Mouse (Mus musculus) left cerebral cortex, postnatal 4 days (tissue): ENCODE results near the gene Hoxb8. TPM values are rescaled to one million over a fixed set of nuclear protein-coding genes. Genes with fewer than 3 reads are reported as not detected.

Experiments used
- DNase-seq: peaks from one replicate; pipeline ENCODE4 v3.0.0-alpha.2; 2022
- intact Hi-C: fragments of 180-260 bp; cut with DNase I; formaldehyde crosslinking; loops from one replicate; pipeline ENCODE4 v1.15.1; 2025
- total RNA-seq, 2 experiments: library from RNA; stranded (reverse); gene quantifications; 2 replicates each; pipeline ENCODE4 v1.2.3; 2021

The Hoxb8 gene
- total RNA-seq, 2 experiments from 2014 or later, result not detected

DNA sequence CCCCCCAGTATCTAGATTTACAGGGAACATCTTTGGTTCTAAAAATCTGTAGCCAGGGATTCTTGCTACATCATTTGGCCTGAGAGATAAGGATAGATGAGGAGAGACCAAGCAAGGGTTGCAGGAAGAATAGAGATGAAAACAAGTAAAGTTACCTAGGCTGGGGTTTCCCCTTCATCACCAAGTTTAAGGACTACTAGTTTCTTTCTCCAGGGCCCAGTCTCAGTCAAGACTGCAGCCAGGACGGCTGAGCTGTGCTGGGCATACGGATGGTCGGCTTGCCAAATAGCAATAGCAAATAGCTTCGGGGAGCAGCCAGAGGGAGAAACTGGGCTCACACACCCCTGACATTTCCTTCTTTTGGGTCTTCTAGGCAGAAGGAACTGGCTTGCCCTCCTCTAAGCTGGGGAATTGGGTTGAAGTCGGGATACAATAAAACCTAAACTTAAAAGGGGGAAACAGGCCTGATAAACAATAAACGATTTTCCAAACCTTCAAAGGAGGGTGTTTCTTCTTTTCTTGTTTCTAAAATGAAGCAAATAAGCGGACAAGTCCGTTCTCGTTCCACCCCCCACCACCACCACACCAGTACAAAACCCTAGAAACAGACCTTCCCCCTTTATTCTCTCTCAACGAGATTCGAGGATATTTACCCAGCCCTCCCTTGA, 16.4 kb downstream of the Hoxb8 start:
- intact Hi-C loops, result no loop called here
- no peak for DNase-seq

DNA sequence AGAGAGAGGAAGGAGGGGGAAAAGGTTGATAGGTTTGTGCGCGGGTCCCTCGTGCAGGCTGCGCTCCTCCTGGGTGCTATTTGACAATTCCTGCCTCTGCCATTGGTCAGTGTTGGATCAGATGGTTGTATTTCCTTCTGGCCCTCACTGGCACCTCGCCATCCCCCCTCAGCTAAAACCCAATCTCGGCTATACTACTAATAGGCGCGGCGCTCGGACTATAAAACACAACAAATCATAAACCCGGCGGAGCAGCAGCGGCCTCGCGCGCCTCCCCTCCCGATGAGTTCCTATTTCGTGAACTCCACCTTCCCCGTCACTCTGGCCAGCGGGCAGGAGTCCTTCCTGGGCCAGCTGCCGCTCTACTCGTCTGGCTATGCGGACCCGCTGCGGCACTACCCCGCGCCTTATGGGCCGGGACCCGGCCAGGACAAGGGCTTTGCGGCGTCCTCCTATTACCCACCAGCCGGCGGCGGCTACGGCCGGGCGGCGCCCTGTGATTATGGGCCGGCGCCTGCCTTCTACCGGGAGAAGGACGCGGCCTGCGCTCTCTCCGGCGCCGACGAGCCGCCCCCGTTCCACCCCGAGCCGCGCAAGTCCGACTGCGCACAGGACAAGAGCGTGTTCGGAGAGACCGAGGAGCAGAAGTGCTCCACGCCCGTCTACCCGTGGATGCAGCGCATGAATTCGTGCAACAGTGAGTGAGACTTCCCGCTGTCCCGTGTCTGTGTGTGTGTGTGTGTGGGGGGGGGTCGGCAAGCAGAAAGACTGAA, 17.4 kb downstream of the Hoxb8 start:
- intact Hi-C loops, result no loop called here
- DNase-seq, result no peak

DNA sequence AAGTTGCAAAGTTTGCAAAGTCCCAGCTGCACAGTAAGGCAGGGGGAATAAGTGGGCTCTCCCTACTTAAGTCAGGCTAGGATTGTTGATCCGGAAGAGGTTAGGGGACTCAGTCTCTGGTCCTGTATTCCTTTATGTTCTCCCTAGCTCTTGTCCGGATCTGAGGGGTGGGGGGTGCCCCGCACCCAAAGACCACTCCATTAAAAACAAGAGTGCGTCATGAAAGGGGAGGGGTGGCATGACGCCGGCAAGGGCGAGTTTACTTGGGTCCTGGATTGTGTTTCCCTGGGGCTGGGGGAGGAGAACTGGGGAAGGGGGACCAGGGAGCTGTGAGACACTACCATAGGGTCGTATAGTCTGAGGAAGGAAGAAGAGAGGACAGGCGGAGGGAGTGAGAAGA, 18.1 kb downstream of the Hoxb8 start:
- no peak for DNase-seq
- intact Hi-C loops, result loop anchor here (10.0 kb wide), 1 partner anchor 375 kb away; no protein-coding TSS in a partner anchor

DNA sequence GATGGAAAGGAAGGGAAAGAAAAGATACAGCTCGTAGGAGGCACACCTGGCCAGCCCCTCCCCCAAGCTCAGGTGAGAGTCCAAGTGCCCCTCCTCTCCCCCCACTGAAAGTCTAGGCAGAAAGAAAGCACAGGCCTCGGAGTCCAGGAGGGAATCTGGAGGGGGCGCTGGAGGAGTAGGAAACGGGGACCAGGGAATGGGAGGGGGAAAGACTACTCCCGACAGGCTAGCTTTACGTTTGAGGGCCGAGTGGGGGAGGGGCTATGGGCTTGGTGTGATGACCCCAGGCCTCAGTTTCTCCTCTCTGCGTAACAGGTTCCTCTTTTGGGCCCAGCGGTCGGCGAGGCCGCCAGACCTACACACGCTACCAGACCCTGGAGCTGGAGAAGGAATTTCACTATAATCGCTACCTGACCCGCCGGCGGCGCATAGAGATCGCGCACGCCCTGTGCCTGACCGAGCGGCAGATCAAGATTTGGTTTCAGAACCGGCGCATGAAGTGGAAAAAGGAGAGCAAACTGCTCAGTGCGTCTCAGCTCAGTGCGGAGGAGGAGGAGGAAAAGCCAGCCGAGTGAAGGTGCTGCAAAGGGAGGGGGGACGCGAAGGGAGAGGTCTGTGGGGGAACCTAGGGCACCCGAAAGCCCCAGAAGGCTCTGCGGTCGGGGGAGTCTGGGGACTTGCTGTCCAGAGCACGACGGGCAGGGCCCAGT, 18.8 kb downstream of the Hoxb8 start:
- no peak for DNase-seq
- intact Hi-C loops, result loop anchor here (10.0 kb wide), 1 partner anchor 374 kb away; no protein-coding TSS in a partner anchor

DNA sequence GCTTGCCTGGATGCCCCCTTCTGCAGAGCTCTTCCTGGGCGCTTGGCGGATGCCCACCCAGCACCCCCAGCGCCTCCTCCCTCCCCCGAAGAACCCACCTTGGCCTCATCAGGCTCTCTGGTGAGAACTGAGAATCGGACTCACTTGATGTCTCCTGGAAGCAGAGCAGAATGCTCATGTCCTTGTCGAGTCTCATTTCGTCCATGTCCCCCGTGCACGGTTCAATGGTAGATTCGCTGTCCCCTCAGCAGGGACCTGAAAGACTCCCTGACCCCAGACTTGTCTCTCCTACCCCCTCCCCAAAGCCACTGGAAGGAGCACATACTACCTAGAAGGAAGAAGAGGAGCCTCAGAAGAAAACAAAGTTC, 19.3 kb downstream of the Hoxb8 start:
- no peak for DNase-seq
- intact Hi-C loops, result loop anchor here (10.0 kb wide), 1 partner anchor 374 kb away; no protein-coding TSS in a partner anchor

DNA sequence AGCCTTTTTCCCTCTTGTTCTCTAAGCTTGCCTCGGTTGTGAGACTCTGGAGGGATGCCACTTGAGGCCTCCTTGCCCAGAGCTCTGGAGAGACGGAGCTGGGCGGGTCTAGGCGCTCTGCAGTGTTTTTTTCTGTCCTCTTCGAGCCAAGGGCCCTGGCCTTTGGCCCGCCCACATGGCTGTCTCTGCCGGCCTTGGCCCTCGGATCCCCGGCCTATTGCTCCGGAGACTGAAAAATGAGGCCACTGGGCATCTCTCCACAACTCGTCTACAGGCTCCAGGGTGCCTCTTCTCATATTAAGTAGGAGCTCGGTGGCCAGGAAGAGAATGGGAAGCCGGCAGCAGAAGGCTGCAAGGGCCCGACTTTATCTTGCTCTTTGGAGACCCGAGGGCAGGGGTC, 20.1 kb downstream of the Hoxb8 start:
- intact Hi-C loops, result loop anchor here (10.0 kb wide), 1 partner anchor 373 kb away; no protein-coding TSS in a partner anchor

DNA sequence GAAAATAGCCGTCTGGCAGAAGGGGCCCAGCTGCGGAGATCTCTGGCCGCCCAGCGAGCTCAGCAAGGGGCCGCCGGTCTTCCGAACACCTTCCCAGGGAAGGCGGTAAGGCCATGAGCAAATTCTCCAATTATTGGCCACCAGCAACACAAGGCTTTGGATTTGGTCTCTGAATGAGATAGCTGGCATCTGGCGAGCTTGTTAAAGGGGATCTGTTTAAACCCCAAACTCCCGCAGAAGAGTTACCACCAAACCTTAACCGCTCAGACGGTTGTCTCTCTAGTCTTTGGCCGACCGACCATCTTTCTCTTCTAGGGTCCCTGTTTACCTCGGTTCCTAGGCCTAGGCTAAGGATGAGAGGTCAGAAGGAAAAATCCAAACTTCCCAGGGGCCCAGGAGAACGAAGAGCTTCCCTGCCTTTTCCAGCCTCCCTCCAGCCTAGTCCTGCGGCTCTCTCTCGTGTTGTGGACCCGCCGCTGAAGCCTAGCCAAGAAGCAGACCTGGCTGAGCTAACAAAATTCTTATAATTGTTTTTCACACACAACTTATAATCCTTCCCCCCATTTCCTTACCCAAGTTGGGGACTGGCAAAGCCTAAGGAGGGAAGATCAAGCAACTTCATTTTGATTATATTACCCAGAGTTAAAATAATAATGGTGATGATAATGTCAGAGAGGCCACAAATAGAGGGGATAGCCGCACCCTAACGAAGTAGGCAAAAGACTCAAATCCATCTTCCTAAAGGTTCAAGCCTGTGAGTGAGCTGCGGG, 20.9 kb downstream of the Hoxb8 start:
- no peak for DNase-seq
- intact Hi-C loops, result loop anchor here (10.0 kb wide), 1 partner anchor 372 kb away; no protein-coding TSS in a partner anchor

More for the DNA sequence above, 20.1 kb downstream of the Hoxb8 start:
- DNase-seq, result no peak

DNA sequence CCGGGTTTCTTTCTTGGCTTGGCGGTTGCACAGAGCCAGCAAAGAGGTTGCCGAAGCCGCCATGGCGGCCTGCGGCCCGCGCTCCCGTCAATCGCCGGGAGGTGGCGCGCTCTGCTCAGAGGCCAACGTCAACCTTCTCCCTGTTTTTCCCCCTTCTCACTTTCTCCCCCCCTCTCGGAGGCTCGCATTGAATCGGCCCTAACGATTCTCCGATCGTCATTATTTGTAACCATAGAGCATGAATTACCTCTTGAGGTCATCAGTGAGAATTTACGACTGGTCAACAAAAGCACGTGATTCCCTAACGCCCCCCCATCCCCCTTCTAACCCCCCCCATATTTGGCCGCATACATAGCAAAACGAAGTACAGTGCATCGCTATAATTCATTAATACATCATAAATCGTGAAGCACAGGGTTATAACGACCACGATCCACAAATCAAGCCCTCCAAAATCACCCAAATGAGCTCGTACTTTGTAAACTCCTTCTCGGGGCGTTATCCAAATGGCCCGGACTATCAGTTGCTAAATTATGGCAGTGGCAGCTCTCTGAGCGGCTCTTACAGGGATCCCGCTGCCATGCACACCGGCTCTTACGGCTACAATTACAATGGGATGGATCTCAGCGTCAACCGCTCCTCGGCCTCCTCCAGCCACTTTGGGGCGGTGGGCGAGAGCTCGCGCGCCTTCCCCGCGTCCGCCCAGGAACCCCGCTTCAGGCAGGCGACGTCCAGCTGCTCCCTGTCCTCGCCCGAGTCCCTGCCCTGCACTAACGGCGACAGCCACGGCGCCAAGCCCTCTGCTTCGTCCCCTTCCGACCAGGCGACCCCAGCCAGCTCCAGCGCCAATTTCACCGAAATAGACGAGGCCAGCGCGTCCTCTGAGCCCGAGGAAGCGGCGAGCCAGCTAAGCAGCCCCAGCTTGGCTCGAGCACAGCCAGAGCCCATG, 21.7 kb downstream of the Hoxb8 start, which contains the start of gene Hoxb5:
Gene Hoxb5 (plus strand): TSS at position 186 of the 949 bp plus-strand sequence.
- intact Hi-C loops, result loop anchor here (10.0 kb wide), 1 partner anchor 371 kb away; no protein-coding TSS in a partner anchor
- DNase-seq, result peak; percentile 74

DNA sequence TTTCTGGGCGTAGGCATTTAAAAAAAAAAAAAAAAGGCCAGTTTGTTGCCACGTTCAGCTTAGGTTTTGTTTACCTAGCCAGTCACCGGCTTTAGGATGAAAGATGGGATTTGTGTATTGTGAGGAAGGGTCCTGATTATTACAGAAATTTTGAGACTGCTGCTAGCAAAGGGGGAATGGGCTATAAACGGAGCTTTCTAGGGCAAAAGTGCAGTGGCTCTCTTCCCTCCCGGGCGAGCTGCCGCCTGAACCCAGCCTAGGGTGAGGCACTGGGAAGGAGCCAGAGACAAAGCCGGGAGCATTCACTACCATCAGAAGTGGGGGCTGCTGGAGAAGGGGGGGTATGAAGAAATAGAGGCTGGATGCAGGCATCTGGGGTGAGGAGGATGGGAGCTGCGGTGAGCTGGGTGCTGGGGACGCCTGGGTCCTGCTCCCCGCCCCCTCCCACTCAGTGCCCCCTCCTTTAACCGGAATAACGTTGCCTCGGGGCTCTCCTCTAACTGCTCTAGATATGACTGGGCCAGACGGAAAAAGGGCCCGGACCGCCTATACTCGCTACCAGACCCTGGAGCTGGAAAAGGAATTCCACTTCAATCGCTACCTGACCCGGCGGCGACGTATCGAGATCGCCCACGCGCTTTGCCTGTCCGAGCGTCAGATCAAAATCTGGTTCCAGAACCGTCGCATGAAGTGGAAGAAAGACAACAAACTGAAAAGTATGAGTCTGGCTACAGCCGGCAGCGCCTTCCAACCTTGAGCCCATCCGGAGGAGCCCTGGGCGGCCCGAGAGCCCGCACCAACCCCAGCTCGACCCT, 22.9 kb downstream of the Hoxb8 start:
- intact Hi-C loops, result loop anchor here (5.0 to 10.0 kb wide), 2 partner anchors 233 to 370 kb away; no protein-coding TSS in a partner anchor
- DNase-seq, result no peak

DNA sequence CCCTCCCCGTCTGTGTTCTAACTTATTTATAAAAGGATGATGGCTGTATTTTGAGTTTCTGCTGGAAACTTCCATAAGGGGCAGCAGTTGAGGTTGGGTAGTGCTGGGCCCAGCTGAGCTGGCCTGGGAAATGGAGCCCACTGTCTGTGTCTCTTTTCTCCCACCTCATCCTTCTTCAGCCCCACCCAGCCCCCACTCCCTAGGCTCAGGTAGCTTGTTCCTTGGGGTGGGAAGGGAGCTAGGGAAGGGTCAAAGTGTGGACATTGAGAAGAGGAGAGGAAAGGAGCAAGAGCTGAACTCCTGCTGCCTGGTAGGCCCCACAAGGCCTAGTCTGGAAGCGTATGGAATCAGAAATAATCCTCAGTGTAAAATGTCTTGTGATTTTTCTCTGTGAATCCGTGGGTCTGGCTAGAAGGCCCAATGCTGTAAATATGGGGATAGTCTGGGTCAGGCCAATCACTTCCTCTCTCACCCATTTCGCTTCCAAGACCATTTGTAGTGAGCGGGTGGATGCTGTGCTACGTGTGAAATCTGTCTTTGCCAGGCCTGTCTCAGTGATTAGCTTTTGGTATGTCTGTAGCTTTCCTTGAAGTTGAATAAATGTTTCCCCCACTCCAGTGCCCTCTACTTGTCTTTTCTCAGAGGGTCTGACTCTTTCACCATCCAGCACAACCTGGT, 23.9 kb downstream of the Hoxb8 start:
- intact Hi-C loops, result loop anchor here (5.0 to 10.0 kb wide), 2 partner anchors 232 to 369 kb away; no protein-coding TSS in a partner anchor
- no peak for DNase-seq

DNA sequence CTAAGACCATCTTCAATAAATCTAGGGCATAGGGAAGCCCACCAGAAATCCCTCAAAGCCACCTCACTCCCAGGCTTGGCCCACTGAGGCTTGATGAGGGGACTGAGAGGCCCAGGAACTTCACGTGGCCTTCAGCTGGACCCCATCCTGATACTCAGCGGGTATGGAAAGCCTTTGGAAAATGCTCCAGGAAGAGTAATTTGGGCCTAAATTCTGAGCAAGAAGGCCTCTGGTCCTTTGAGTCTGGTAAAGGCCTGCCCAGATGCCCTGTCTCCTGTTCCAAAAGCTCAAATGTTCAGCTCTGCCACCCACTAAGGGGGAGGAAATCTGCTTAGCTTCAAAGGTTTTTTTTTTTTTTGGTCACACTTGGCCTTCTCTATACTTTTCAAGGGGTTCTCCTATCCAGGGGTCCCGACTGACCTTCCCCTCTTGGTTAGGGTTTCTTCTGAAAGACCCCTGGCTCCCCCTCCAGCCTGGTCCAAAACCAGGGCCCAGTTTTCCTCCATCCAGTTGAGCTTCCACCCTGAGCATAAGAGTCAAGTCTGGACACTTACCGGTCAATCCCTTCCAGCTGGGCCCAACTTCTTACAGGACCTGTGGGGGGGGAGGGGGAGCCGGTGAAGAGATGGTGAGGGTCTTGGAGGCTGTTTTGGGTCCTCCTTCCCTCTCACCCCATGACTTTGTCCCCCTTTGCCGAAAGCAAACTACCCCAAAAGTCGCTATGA, 24.6 kb downstream of the Hoxb8 start:
- intact Hi-C loops, result loop anchor here (5.0 to 10.0 kb wide), 2 partner anchors 231 to 368 kb away; no protein-coding TSS in a partner anchor
- no peak for DNase-seq

DNA sequence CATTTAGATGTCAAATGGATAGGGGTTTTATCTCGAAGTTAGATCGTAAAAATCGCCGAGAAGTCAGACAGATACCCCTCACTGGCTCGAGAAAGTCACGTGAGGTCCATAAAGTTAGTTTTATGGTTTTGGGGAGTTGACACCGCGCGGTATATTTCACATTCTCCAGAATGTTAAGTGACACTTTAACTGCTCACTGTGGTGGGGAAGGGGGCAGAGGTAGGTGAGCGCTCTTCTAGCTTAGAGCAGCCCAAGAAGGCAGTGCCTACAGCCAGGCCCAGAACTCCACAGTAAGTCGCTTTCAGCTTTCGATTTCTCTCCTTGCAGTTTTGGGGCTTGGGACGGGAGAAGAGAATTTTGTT, 25.2 kb downstream of the Hoxb8 start:
- intact Hi-C loops, result loop anchor here (5.0 to 10.0 kb wide), 2 partner anchors 230 to 368 kb away; no protein-coding TSS in a partner anchor
- no peak for DNase-seq

DNA sequence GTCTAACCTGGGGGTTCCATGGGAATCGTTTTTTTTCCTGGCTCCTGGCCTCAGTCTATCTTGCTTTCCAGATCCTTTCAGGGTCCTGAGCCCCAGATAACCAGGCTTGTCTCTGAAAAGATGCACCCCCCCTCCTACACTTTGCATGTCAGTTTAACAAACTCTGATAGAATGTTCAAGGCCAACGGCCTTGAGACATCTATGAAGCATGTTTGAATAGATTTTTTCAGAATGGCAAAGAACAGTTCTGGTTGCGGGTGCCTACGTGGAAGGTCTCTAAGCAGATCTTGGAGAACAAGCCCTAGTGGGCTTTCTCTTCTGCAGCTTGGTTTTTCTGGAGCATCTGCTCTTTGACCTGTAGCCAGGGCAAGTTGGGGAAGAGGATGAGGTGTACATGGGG, 27.1 kb downstream of the Hoxb8 start:
- intact Hi-C loops, result loop anchor here (5.0 to 10.0 kb wide), 2 partner anchors 229 to 366 kb away; no protein-coding TSS in a partner anchor
- DNase-seq, result no peak

DNA sequence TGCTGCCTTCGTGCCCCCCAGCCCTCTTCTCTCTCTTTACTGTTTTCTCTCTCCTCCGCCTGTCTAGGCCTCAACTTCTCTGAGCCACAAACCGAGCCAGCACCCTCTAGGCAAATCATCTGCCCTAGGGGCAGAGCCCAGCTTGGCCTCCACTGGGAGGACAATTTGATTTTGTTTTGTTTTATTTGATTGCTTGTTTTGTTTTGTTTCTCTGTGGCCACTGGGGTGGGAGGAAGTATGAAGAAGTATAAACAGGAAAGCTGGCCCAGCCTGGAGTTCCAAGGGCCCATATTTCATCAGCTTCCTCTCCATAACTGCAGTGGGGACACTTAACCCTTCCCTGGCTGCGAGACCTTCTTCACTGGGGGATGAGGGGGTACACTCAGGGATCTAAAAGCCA, 27.6 kb downstream of the Hoxb8 start:
- DNase-seq, result no peak
- intact Hi-C loops, result loop anchor here (5.0 to 10.0 kb wide), 2 partner anchors 228 to 366 kb away; no protein-coding TSS in a partner anchor

DNA sequence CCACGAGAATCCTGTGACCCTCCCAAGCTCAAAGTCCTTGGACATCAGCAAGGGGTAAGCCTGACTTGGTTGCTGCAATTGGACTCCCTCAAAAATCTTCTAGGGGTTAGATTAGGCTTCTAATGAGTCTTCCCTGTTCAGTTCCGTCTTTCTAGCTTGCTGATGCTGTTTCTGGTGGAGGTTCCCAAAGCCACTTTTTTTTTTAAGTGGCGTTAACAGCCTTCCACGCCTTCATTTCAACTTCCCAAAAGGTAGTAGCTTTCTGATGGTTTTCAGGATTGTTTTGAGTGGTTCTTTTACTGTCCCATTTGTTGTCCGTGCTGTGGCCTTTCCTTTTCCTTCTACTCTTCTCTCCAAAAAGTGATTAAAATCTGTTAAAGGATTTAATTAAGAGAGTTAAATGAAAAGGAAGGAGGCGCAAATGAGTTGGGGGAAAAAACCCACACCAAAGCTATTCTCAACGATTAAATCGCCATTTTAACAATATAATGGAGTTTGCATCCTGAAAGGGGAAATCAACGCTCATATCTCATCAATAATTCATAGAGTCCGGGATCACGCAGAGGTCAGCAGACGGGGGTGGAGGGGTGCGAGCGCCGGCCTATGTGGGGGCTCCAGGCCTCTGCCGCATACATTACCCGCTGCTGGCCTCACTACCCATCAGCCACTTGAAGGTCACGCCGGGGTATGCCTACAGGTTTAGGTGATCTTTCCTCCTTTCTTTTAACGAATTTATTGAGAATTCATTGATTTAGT, 28.7 kb downstream of the Hoxb8 start:
- no peak for DNase-seq
- intact Hi-C loops, result loop anchor here (5.0 kb wide), 2 partner anchors 242 to 312 kb away; no protein-coding TSS in a partner anchor

DNA sequence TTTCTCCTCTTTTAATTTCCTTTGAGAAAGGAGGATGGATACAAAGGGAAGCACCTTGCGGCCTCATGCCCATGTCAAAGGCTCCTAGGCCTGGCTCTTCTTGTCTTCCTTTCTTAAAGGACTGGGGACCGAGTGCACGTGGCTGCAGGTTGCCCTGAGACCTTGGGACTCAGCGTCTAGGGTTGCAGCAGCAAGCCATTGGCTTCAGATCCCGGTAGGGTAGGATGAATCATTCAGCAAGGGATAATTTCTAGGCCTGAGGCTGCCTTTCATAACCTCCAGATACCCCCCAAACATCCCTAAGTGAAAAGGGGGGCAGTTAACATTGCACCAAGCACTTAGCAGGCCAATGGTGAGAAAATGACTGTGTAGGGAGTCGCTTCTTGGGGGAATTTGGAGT, 29.4 kb downstream of the Hoxb8 start:
- DNase-seq, result no peak
- intact Hi-C loops, result loop anchor here (5.0 kb wide), 2 partner anchors 241 to 311 kb away; no protein-coding TSS in a partner anchor
